ENCODE assay signal across 27 mouse cellular contexts in genomic region chr14:51113916-51114560, GRCm38 (mm10). TPM values are rescaled to one million over a fixed set of nuclear protein-coding genes. Genes with fewer than 3 reads are reported as not detected.
DNase-seq lines count a peak whose midpoint lies in the region; ATAC-seq and TF ChIP-seq lines count a peak whose summit lies in the region.
"Had no signal": no experiment of that assay in that cellular context is flagged by ENCODE, and none has a peak within 500 bp of the region (broad histone marks: within the 10 kb centered on the region; RNA-seq: fewer than 3 reads in every experiment).

Eddm3b (plus strand) TSS chr14:51114426.

- WGBS in hindbrain, embryonic 15.5 days, result 45% methylated on average over 12 of the region's 12 CpGs
- WGBS in hindbrain, embryonic 12.5 days, result 45% methylated on average over 12 of the region's 12 CpGs

- ATAC-seq in hindbrain, embryonic 15.5 days (ENCODE audit: low FRiP score, low read depth), result no peak
- no peak for ATAC-seq in hindbrain, embryonic 12.5 days (ENCODE audit: low FRiP score)
- peak; percentile 54 for ATAC-seq in Patski
- no peak for ATAC-seq in monocyte, adult 5-6 weeks (replicated peaks; ENCODE audit: insufficient number of reproducible peaks, low FRiP score, low TSS enrichment, poor library complexity, severe bottlenecking)
- ATAC-seq: forebrain, postnatal 0 days had no signal

- no peaks in the 10 kb centered on the region for H3K27me3 ChIP-seq in hindbrain, embryonic 15.5 days
- H3K27me3 ChIP-seq in hindbrain, embryonic 12.5 days, result no peaks in the 10 kb centered on the region
- no peaks in the 10 kb centered on the region for H3K27me3 ChIP-seq in Patski
- H3K27me3 ChIP-seq: heart, embryonic 12.5 days; limb, embryonic 15.5 days; liver, embryonic 15.5 days; midbrain, embryonic 12.5 days had no signal

- H3K9me3 ChIP-seq in hindbrain, embryonic 15.5 days, result no peaks in the 10 kb centered on the region
- no peaks in the 10 kb centered on the region for H3K9me3 ChIP-seq in hindbrain, embryonic 12.5 days (replicated peaks)
- H3K9me3 ChIP-seq: limb, embryonic 15.5 days; liver, embryonic 15.5 days had no signal

- no peak within 1 kb of the TSS for H3K9ac ChIP-seq in hindbrain, embryonic 15.5 days
- no peak within 1 kb of the TSS for H3K9ac ChIP-seq in hindbrain, embryonic 12.5 days
- H3K9ac ChIP-seq: forebrain, postnatal 0 days; heart, embryonic 12.5 days; limb, embryonic 15.5 days; liver, embryonic 15.5 days; midbrain, embryonic 12.5 days had no signal

- H3K4me3 ChIP-seq in hindbrain, embryonic 15.5 days, result no peak within 1 kb of the TSS
- no peak within 1 kb of the TSS for H3K4me3 ChIP-seq in hindbrain, embryonic 12.5 days
- H3K4me3 ChIP-seq: heart, embryonic 12.5 days; limb, embryonic 15.5 days; liver, embryonic 15.5 days; midbrain, embryonic 12.5 days had no signal

- DNase-seq in Patski (ENCODE audit: low read depth, low spot score), result no peak
- DNase-seq in kidney, adult 8-10 months, result peak; percentile 21 to 28
- DNase-seq in kidney, postnatal 14 days, result peak; percentile 51
- DNase-seq in left cerebral cortex, postnatal 14 days (ENCODE audit: low spot score in 2 of 2), result no peak
- DNase-seq: adrenal gland, adult 8-10 months; cerebellum, adult 8-10 months; forebrain, postnatal 0 days; heart, postnatal 36 days; right cerebral cortex, postnatal 4 days; thymus, adult 2 months had no signal

- CTCF ChIA-PET in Patski (lab: Charles Lee), result no interaction called here

- in situ Hi-C loops in Patski (cut with MboI; ENCODE audit: low pct_unique_long_range_greater_than_20kb), result no loop called here

- peak within 1 kb of the TSS; percentile 18; the same call in 1 of the 2 replicates for H3K4me2 ChIP-seq in hindbrain, embryonic 15.5 days
- no peak within 1 kb of the TSS for H3K4me2 ChIP-seq in hindbrain, embryonic 12.5 days (replicated peaks)
- H3K4me2 ChIP-seq: heart, embryonic 12.5 days; limb, embryonic 15.5 days; liver, embryonic 15.5 days; midbrain, embryonic 12.5 days had no signal

- H3K36me3 ChIP-seq in hindbrain, embryonic 15.5 days, result no peaks in the 10 kb centered on the region
- no peaks in the 10 kb centered on the region for H3K36me3 ChIP-seq in hindbrain, embryonic 12.5 days
- H3K36me3 ChIP-seq: heart, embryonic 12.5 days; limb, embryonic 15.5 days; liver, embryonic 15.5 days; midbrain, embryonic 12.5 days had no signal

- POLR2A ChIA-PET in Patski (lab: Charles Lee), result no interaction called here

- intact Hi-C loops in left cerebral cortex, postnatal 14 days (cut with DNase I), result no loop called here

- no peak within 1 kb of the TSS for H3K27ac ChIP-seq in hindbrain, embryonic 15.5 days (replicated peaks)
- H3K27ac ChIP-seq in hindbrain, embryonic 12.5 days, result no peak within 1 kb of the TSS
- H3K27ac ChIP-seq: limb, embryonic 15.5 days; liver, embryonic 15.5 days; macrophage; midbrain, embryonic 12.5 days had no signal

- H3K4me1 ChIP-seq in hindbrain, embryonic 15.5 days (replicated peaks), result no peaks in the 10 kb centered on the region
- no peaks in the 10 kb centered on the region for H3K4me1 ChIP-seq in hindbrain, embryonic 12.5 days
- H3K4me1 ChIP-seq: heart, embryonic 12.5 days; limb, embryonic 15.5 days; midbrain, embryonic 12.5 days had no signal

- no peak for TF ChIP-seq CTCF in Patski (IDR thresholded peaks at IDR 0.05)

RNA-seq across cellular contexts. Expression of gene Eddm3b, which starts in this region (rescaled TPM):
- not detected in 2 replicates for polyA plus RNA-seq in hindbrain, embryonic 15.5 days (2015; fragmentation: Nextera tagmentation; extraction: Ambion mirVana)
- polyA plus RNA-seq in hindbrain, embryonic 12.5 days (2016; fragmentation: Nextera tagmentation; extraction: Ambion mirVana), result not detected in 2 replicates
- not detected for polyA plus RNA-seq in Patski (2021)
- not detected in 3 replicates for total RNA-seq in monocyte, adult 5-6 weeks (2017)
- total RNA-seq in left cerebral cortex, postnatal 14 days (2021), result not detected
- total RNA-seq: adrenal gland, adult 8-10 months; forebrain, postnatal 0 days; gastrocnemius, adult 18-20 months; granulocyte monocyte progenitor cell, adult 5-6 weeks; heart, postnatal 36 days; layer of hippocampus, postnatal 25 days; left cerebral cortex, postnatal 36 days had no signal
- polyA plus RNA-seq: C2C12; cortical plate, adult 2 months; embryonic facial prominence, embryonic 14.5 days; heart, embryonic 12.5 days; limb, embryonic 15.5 days; liver, embryonic 15.5 days; lung, embryonic 16.5 days; macrophage; midbrain, embryonic 12.5 days; stomach, embryonic 16.5 days; thymus, adult 2 months had no signal

Comparison
In these comparisons a context has a peak if more than half of its experiments do, and no peak if none do; other contexts are left out.
1. Peak in ATAC-seq in Patski; RNA of the gene not detected or under 1 TPM.
2. DNase-seq: peak in kidney, adult 8-10 months (2 of 2) and kidney, postnatal 14 days (single experiment); none in Patski (single experiment) and left cerebral cortex, postnatal 14 days (0 of 2).